Mouse (Mus musculus): ENCODE data around the gene Arhgap17. TPM values are rescaled to one million over a fixed set of nuclear protein-coding genes. Genes with fewer than 3 reads are reported as not detected.

Arhgap17 gene
- total RNA-seq (2021): 10 to 100 TPM; 28.8 to 31.7 TPM
- long read RNA-seq, experiment 1, transcript Arhgap17-203 (21 exons, 3,372 nt): major isoform, 5 of 17 reads
- long read RNA-seq, experiment 1, partial matches to known transcripts: 3 of 17 reads
- long read RNA-seq, experiment 1, other reads (novel, unspliced or antisense): 3 of 17 reads
- long read RNA-seq, experiment 2, partial matches to known transcripts: 2 of 18 reads
- long read RNA-seq, experiment 2, other reads (novel, unspliced or antisense): 5 of 18 reads

DNA sequence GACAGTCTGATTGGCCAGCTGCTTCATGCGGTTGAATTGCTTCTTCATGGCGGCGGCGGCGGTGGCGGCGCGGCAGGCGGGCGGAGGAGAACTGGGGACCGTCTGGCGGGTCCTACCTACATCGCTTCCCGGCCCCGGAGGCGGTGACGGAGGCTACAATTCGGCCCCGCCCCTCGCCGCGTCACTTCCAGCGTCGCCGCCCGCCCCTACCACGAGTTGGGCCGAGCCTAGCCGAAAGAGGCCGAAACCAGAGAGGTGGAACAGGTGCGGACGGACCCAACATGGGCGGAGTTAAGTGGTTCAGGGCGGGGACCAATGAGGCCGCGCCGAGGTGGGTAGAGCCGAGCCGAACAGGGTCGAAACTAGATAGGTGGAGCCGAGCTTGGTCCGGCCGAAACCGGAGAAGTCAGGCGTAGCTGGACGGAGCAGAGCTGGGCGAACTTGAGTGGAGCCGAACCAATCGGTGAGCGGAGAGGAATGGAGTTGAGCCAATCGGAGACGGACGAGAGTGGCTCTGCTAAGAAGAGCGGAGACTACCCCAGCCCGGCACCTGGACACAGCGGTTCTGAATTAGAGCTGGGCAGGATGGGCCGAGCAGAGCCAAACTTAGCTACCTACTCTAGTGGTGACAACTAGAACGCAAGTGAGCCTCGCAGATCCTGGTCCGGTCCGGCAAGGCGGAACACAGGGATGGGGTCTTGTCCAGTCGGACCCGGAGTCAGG, at the start of gene Arhgap17, which contains the start of gene Lcmt1:
Arhgap17 (minus strand) TSS at position 157 of the 723 bp plus-strand sequence.
Lcmt1 (plus strand) TSS at position 26 of the 723 bp plus-strand sequence.
- peak; percentile 91 to 96 for DNase-seq (ENCODE audit: low spot score in 2 of 2)

DNA sequence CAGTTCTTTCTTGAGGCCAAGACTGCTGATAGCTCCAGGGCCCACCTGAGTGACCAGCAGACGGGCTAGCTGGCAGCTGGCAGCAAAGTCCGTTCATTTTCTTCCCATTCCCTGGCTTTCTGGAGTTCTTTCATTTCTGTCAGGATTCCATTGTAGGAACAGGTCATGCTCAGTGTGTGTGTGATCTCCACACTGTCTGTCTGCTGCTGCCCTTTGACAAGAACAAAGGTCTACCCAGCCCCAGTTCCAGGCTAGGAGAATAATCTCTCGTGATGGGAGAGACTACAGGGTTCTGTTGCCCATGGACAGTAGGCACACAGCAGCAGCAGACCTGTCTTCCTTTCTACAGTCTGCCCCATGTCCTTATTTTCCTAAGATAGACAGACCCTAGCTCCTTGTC, 47.9 kb upstream of the Arhgap17 start:
- DNase-seq (ENCODE audit: low spot score in 2 of 2): no peak

- DNase-seq (ENCODE audit: low spot score in 2 of 2): no peak
Observed at GRCm38 (mm10) chr7:123416803-123417202, 47.1 kb upstream of the Arhgap17 start.

DNA sequence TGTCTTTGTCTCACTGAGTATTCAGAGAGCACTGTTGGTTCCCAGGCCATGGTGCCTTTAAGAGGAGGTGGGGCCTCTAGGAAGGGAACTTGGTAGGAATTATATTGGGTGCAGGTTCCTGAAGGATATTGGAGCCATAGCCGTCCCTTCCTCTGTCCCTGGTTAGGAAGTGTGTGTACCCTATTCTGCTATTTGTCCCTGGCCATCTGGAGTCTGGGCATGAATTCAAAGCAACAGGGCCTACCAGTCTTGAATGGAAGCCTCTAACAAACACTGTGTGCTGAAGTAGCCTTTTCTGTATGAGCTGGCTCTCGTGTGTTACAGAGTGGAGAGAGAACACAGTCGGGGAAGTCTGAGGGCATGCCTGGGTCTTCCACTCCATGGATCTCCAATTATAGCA, 42.4 kb upstream of the Arhgap17 start:
- DNase-seq (ENCODE audit: low spot score in 2 of 2): no peak

DNA sequence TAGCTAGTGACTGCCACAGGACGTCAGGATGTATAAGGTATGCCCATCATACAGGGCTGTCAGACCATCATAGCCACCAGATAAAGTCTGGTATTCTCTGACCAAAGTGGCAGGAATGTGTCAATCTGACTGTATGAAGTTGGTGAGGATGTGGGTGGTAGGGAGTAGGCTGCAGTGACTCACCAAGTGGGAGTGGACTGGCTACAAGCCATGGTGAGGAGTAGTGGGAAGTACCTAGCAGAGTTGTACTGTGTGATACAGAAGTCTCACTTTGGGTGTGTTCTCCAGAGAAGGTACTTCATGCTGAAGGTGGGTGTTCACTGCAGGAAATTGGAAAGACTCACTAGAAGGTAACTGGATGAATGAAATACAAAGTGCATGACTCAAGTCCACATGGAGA, 41.4 kb upstream of the Arhgap17 start:
- no peak for DNase-seq (ENCODE audit: low spot score in 2 of 2)

GRCm38 (mm10) chr7:123410502-123410901, 40.8 kb upstream of the Arhgap17 start:
- no peak for DNase-seq (ENCODE audit: low spot score in 2 of 2)

GRCm38 (mm10) chr7:123406988-123407387, 37.3 kb upstream of the Arhgap17 start:
- no peak for DNase-seq (ENCODE audit: low spot score in 2 of 2)

GRCm38 (mm10) chr7:123405619-123406018, 35.9 kb upstream of the Arhgap17 start:
- no peak for DNase-seq (ENCODE audit: low spot score in 2 of 2)

DNA sequence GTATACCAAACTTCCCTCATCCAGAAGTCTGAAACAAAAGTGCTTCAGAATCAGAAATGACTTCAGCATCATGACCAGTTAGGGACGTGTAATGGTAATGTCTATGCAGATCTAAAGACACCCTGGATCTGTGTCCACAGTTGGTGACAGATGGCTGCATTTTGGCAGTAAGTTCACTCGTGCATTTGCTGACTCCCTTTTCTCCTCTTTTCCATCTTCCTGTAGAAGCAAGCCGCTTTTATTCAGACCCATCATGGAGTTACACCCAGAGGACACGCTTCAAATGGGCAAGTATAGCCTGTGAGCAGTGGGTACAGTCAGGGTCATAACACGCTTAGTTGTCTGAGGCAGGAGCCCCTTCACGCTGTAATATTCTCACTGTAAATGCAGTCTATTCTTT, 34.5 kb upstream of the Arhgap17 start:
- DNase-seq (ENCODE audit: low spot score in 2 of 2): no peak

DNA sequence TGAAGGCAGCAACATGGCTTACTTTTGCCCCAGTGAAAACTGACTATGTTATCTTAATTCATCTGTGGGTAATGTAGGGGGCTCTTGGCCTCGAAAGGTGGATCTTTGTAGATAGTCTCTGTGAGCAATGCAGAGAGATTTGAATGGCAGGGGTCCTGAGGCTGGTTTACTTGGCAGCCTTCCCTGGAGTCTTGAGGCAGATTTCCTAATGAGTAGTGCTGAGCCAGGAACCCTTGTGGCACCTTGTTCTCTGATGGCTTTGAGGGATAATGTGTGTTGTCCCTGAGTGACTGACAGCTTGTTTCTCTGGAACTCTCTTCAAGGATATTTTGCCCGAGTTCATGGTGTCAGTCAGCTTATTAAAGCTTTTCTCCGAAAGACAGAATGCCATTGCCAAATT, 31.4 kb upstream of the Arhgap17 start:
- no peak for DNase-seq (ENCODE audit: low spot score in 2 of 2)

DNA sequence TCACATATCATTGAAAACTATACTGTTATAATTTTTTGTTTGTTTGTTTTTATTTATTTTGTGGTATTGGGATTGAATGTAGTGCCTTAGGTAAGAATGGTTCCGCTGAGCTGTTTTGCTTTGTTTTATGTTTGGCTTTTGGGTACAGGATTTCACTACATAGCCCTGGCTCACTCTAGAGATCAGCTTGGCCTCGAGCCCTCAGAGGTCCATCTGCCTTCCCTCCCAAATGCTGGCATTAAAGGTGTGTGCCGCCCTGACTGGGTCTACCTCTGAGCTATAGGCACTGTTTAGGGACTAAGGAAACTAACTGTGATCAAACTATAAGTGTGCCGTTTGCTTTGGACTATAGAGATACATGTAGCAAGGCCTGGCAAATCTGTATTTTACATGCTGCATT, 29.6 kb upstream of the Arhgap17 start:
- no peak for DNase-seq (ENCODE audit: low spot score in 2 of 2)

DNA sequence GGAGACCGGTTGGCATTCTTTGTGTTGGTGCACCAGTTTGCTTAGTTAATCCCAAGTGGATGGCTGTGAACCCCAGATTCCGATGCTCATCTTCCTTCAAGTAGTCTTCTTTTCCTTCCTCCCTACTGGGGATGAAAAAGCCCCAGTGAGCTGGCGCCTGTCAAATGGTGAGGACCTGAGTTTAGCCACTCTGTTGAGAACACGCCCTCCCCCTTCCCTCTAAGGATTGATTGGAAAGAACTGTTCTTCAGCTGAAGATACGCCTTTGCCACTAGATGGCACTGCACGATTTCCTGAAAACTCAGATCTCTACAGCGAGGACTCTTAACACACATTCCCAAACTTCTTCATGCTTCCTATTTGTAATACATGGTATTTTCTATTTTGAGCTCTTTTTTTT, 29.1 kb upstream of the Arhgap17 start:
- DNase-seq (ENCODE audit: low spot score in 2 of 2): peak in 1 of 2 experiments; percentile 29

GRCm38 (mm10) chr7:123397931-123398330, 28.2 kb upstream of the Arhgap17 start:
- no peak for DNase-seq (ENCODE audit: low spot score in 2 of 2)

DNA sequence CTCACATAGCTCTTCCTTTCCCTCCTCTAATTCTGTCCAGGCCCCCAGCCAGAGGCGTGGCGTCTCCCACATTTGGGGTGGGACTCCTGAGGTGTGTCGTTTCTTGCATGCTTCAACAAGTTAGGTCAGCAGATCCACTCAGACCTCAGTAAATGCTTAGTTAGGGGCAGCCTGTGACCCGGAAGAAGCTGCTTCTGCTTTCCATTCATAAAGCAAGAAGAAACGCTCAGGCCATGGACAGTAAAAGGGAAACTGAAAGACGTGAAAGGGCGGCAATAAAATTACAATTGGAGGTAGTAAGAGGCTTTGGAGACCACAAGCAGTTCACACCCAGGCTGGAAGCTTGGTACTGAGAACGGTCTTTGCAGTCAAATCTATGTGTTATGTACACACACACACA, 27.7 kb upstream of the Arhgap17 start:
- DNase-seq (ENCODE audit: low spot score in 2 of 2): no peak

DNA sequence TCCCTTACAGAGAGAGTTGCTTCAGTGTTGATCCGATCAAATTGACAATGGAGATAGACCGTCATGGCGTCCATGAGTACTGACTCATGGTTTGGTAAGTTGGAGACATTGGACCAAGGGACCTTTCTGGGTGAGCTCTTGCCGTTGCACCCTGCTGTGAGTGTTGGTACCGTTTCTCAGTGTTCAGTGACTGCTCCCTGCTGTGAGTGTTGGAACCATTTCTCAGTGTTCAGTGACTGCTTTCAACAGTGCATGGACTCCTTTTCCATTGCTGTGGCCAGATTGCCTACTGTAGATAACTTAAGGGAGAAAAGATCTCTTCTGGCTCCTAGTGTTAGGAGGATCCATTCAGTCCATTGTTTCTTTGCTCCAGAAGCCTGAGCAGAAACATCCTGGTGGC, 27.2 kb upstream of the Arhgap17 start:
- no peak for DNase-seq (ENCODE audit: low spot score in 2 of 2)

GRCm38 (mm10) chr7:123394271-123394670, 24.6 kb upstream of the Arhgap17 start:
- DNase-seq (ENCODE audit: low spot score in 2 of 2): no peak

GRCm38 (mm10) chr7:123389686-123390280, 20.1 kb upstream of the Arhgap17 start:
- DNase-seq (ENCODE audit: low spot score in 2 of 2): no peak

DNA sequence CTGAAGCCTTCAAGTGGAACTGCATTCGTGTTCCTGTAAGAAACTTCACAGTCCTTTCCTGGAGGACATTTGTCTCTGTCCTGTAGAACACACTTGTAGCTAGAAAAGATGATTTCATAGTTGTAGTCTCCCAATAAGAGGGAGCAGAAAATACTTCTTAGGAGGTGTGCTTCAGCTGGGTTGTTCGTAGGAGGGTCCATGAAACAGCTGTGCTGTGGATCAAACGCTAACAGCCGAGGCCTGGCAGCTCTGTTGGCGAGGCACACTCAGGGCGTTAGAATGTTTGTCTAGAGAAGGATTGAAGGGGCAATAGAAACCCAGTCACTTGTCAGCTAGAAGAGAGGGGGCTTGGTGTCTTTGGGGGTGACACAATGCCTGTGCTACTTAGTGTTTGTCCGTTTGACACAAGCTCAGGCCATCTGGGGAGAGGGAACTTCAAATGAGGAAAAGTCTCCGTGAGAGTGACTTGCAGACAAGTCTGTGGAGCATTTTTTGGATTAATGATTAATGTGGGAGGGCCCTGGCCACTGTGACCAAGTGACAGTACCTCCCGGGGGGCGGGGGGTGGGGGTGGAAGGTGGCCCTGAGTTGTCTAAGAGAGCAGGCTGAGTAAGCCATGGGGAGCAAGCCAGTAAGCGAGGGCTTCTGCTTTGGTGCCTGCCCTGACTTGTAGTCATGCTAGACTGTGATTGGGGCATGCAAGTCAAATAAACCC, 16.1 kb upstream of the Arhgap17 start:
- DNase-seq (ENCODE audit: low spot score in 2 of 2): no peak

- DNase-seq (ENCODE audit: low spot score in 2 of 2): peak; percentile 79 to 92
Observed at GRCm38 (mm10) chr7:123377443-123378400, 8.0 kb upstream of the Arhgap17 start.

- no peak for DNase-seq (ENCODE audit: low spot score in 2 of 2)
Observed at GRCm38 (mm10) chr7:123371501-123371900, 1.8 kb upstream of the Arhgap17 start.

GRCm38 (mm10) chr7:123370700-123371099, 985 bp upstream of the Arhgap17 start:
- no peak for DNase-seq (ENCODE audit: low spot score in 2 of 2)

All from gastrocnemius, postnatal 4 days (tissue).